Mouse (Mus musculus) yolk sac, embryonic 10.5 days (tissue): ENCODE results near the gene Wdpcp.

Source experiments
- DNase-seq: peaks from one replicate; pipeline ENCODE4 v3.0.0-alpha.2; 2017; ENCODE audit warnings: low spot score

The Wdpcp gene

GRCm38 (mm10) chr11:21569456-21570108 lies 2.5 kb upstream of the Wdpcp start:
- DNase-seq, result no peak

- no peak for DNase-seq
Measured at GRCm38 (mm10) chr11:21570109-21570474, 1.9 kb upstream of the Wdpcp start.

DNA sequence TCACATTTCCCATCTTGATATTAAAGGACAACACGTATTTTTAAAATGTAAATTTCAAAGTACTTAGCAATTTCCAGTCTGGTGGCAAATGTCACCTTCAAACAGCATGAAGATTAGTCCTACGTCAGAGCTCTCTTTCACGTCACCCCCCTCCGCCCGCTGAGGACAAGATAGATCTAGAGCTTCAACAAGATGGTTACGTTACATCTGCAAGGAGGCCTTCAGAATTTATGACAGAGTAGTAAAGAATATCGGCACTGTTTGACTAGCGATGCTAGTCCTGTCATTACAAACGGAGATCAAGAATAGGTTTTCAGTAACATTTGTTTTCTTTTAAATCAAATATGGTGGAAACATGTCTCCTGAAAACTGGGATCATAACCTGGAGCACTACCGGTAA lies 1.1 kb upstream of the Wdpcp start:
- DNase-seq, result peak; percentile 41

GRCm38 (mm10) chr11:21581472-21581871 lies 9.4 kb downstream of the Wdpcp start:
- DNase-seq, result no peak

- DNase-seq, result no peak
Measured at GRCm38 (mm10) chr11:21583286-21583685, 11.3 kb downstream of the Wdpcp start.

GRCm38 (mm10) chr11:21602497-21602896 lies 30.5 kb downstream of the Wdpcp start:
- DNase-seq, result no peak

DNA sequence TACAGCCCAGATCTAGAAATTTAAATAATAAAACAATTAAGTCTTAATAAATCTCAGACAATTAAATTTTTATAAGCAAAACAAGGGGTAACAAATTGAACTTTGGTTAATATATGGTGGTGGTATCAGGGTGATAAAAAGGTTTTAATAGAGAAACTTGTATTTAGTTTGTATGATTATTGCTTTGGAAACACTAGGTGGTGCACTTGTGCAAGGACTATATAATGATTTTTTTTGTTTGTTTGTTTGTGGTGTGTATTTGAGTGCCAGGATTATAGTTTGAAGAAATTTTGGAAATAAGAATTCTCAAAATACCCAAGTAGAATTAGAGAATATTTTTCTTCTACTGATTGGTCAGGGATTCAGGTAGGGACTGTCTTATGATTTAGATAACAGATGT lies 43.9 kb downstream of the Wdpcp start:
- DNase-seq, result no peak

- no peak for DNase-seq
Measured at GRCm38 (mm10) chr11:21634171-21634907, 62.3 kb downstream of the Wdpcp start.

DNA sequence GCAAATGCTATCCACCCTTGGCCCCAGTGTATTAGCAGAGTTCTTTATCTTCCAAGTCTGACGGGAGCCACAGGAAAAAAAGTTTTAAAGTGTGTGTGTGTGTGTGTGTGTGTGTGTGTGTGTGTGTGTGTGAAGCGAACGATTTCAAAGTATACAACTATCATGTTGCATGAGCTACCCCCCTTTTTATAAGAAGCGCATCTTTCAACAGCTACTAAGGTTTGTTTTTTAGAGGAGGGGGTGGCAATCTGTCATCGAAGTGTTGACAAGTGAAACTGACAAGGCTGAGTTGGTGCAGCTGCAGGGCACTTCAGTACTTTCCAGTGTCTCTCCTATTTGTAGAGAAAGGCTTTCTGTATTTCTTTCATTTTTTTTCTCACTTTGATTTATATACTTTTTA lies 66.3 kb downstream of the Wdpcp start:
- DNase-seq, result no peak

DNA sequence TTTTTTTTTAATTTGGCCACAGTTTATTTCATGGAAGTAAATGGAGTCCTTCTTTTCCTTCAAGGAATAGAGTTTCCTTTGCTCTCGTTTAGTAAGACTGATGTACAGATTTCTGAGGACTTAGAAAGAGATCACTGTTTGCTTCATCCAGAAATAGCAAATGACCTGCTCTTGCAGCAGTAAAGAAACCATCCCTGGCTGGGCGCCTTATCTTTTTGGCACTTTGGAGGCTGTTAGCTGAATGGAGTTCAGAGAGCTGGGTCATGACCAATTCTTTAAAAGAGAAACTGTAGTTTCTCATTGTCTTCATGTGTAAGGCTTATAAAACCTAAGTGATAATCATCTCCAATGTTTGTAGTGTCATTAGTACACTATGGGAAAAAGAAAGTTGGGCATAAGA lies 67.5 kb downstream of the Wdpcp start:
- DNase-seq, result no peak

DNA sequence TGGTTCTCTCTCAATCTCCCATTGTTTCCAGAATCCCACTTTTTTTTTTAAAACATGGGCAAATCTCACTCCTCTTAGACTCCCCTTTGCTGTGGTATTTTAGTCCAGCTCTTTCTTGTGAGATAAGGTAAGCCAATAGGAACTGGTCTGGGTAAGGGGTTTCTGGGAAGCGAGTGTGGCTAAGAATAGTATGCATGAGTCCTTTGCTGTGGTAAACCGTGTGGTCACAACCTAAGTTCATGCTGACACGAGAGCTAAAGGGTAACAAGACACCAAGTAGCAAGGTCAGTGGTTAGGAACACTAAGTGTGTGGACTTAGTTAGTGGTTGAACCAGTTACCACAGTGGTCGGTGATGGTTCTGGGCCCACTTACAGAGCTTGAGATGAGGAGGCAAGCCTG lies 72.2 kb downstream of the Wdpcp start:
- DNase-seq, result no peak

DNA sequence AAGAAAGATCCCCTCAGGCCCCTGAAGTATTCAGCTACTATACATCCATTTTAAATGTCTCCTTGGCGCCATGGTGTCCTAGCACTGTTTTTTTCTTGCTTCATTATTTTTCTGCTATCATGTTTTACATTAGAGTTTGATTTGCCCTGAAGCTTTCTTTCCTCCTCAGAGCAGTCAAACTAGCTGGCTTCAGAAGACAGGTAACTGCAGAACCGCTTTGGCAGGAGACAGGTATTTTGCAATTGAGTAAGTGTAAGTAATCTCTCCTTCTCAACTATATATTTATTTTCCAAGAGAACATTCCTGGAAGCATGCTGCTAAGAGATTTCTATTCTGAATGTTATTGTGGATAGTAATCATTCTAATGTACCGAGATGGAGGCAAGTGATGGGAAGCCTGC lies 74.1 kb downstream of the Wdpcp start:
- DNase-seq, result no peak

- DNase-seq, result no peak
Measured at GRCm38 (mm10) chr11:21658985-21659384, 87.0 kb downstream of the Wdpcp start.

DNA sequence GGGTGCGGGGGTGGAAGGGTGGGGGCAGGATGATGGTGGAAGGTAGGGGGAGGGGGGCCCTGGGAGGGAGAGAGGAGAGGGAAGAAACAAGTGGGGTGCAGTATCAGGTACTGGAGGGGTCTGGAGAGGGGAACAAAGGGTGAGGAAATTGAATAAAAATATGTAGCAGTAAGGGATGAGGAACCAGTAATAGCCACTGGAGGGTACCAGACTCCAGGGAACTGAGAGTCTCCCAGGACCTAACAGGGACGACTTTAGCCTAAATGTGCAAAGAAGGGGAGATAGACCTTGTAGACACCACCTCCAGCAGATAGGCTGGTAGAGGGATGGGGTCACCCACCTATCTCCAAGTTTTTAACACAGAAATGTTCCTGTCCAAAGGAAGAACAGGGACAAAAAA lies 105.0 kb downstream of the Wdpcp start:
- DNase-seq, result no peak

- DNase-seq, result no peak
Measured at GRCm38 (mm10) chr11:21688441-21688840, 116.4 kb downstream of the Wdpcp start.

DNA sequence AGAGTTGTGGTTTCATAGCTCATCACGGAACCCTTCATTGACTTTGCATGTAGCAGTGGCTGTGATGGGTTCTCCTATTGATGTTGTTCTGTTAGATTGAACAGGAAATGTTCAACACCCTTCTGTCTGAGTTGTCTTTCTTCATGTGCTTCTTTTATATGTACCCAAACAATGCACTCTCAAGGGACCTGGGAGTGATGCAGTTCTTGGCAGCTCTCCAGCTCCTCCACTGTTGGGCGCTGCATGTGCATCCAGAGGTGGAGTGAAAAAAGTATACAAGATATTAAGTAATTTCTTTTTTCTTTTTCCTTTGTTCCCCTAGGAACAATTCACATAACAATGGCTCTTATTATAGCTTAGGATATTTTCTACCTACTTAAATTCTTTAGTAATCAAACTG lies 118.7 kb downstream of the Wdpcp start:
- no peak for DNase-seq

DNA sequence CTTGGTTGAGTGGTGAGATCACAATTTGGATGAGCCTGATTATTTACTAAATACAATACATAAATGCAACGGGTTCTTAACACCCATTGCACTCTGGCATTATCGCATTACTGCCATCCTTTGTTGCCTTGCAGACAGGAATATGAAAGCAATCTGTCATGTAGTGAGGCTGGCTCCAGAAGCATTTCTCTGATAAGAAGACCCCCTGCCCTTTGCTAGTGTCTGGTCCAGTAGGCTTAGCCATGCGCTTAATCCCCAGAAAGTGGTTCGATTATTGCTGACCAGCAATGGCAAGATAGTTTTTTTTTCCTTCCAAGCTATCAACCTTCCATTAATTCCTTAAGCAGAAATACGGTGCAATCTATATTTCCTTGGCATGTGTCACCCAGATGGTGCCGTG lies 122.1 kb downstream of the Wdpcp start:
- no peak for DNase-seq

DNA sequence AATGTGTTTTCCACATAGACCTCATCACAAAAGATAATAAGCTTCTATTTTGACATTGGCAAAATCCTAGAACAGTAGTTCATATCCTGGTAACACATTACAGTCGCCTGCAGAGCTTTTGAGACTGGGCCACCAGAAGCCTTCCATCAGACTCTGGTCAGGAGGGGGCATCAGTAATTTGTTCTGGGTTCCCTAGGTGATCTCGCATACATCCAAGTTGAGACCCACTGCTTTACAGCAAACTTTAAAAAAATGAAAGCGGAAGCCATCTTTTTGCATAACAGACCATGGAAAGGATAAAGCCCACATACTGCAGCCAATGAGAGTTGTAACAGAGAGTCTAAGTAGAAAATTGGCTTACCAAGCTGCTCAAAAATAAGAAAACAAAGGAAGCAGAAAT lies 125.6 kb downstream of the Wdpcp start:
- no peak for DNase-seq

DNA sequence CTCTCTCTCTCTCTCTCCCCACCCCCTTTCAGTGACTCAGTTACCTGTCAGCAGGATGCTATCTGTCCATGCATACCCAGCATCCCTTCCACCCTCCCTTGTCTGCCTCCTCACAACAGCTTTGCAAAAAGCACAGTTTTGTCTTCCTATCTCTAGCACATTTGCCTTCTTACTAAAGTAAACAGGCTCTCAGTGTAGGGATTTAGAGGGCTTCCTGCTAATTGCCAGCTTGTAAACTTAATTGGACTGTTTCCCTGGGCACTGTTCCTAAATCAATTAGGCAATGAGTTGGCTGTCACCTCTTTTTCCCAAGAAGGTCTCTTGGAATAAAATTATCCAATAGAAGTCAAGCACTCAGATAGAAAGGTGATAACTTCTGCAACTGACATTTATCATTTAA lies 141.5 kb downstream of the Wdpcp start:
- DNase-seq, result no peak

DNA sequence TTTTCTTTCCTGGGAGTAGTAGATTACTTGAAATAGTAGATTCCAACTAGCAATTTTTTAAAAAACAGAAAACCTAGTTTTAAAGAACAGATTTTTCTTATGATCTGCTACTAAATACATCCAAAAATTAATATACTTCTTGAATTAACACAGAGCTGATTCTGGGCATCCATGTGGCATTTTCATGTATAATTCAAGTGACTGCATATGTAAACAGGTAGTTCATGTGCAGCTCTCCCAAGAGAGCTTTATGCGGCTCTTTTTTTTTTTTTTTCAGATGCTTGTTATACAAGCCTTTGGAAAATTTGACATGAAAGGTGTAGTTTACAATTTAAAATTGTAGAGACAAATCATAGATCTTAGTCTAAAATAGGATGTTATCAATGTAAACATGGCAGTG lies 142.0 kb downstream of the Wdpcp start:
- DNase-seq, result no peak

DNA sequence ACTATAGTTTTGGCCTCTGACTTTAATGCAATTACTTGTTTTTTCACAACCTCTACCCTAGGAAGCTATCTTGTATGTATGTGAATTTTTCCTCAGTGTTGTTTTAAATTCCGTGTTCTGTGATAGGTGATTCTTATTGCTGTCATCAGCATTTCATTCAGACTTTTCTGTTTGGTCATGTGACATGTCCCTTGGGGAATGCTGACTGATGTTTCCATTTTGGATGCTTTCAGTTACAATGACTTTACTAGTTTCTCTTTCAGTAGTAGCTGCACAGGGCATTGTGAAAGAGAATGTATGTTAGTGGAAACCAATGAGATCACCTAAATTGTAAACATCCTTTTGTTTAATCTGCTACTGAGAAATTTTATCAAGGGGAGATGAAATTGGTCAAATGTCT lies 154.3 kb downstream of the Wdpcp start:
- no peak for DNase-seq

DNA sequence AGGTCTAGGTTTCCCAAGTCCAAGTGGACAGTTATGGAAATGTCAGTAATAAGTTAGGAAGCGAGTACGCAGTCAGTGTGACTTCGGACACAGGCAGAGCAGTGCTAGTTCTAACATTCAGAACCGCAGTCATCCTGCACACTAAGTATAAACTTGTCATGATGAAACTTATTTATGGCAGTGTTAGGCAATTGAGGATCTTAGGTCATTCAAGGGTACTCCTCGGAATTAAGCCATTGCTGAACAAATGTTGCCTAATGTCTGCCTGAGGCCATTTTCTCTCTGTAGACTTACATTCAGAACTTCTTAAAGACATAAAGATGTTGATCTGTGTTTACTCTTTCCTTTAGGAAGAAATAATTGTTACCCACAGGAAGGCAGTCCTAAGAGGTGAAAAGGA lies 157.0 kb downstream of the Wdpcp start:
- no peak for DNase-seq

DNA sequence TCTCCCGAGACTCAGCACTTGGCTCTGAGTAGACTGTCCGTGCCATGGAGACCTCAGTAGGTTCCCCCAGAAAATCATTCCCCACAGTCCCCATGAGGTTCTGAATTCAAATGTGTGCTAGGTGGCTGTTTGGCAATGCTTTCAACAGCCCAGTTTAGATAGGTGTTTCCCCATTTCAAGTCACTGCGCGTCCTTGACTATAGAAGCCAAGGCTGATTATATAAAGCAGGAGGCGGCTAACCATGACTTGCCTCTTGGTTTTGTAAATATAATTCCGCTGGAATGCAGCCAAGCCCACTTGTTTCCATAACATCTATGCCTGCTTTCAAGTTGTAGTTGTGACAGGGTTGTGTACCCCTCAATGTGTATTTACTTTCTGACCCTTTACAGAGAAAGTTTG lies 157.9 kb downstream of the Wdpcp start:
- DNase-seq, result no peak

- no peak for DNase-seq
Measured at GRCm38 (mm10) chr11:21735272-21735671, 163.2 kb downstream of the Wdpcp start.
